Mouse (Mus musculus) gastrocnemius, postnatal 14 days (tissue): Measurements from ENCODE around the gene Clp1. TPM values are rescaled to one million over a fixed set of nuclear protein-coding genes. Genes with fewer than 3 reads are reported as not detected.

Experiments
- microRNA-seq, 2 experiments: library from miRNA; unstranded; fragments of <30 nt; microRNA quantifications; one replicate each; pipeline ENCODE4 v1.2.0; 2021
- total RNA-seq, 2 experiments: library from RNA; stranded (reverse); gene quantifications; 2 replicates each; pipeline ENCODE4 v1.2.3; 2021

Gene Clp1
- total RNA-seq, 2 experiments from 2014 or later: 4.1 to 4.9 TPM

Small RNAs within 50 kb of the gene (microRNA-seq; reads per million reads assigned to microRNA genes)
- gene Mir130a: 3,570 to 4,823 reads per million in 2 experiments

Other genes with a start within 250 kb of the Clp1 start
- gene Ctnnd1, start 76.6 kb downstream of the Clp1 start, total RNA-seq: 10 to 100 TPM; 46.4 to 49.7 TPM
- gene Btbd18, start 68.3 kb downstream of the Clp1 start, total RNA-seq: not detected
- gene Selenoh, start 56.6 kb downstream of the Clp1 start, total RNA-seq: 10 to 100 TPM; 13.3 to 15.6 TPM
- not detected for gene Gm28635, start 49.3 kb downstream of the Clp1 start, total RNA-seq
- 1 to 10 TPM; 7.4 to 9.9 TPM for gene Med19, start 48.9 kb downstream of the Clp1 start, total RNA-seq
- 10 to 100 TPM; 45.5 to 52.3 TPM for gene Tmx2, start 48.2 kb downstream of the Clp1 start, total RNA-seq
- 10 to 100 TPM; 41.3 to 45.1 TPM for gene Zdhhc5, start 12.2 kb downstream of the Clp1 start, total RNA-seq
- 1 to 10 TPM in 1 of 2 experiments, under 1 TPM in 1; 0.73 to 1.0 TPM for gene Ypel4, start 6.7 kb upstream of the Clp1 start, total RNA-seq
- 1 to 10 TPM in 1 of 2 experiments, under 1 TPM in 1; 0.66 to 1.0 TPM for gene Gm19426, start 16.3 kb upstream of the Clp1 start, total RNA-seq
- gene Serping1, start 48.1 kb upstream of the Clp1 start, total RNA-seq: 10 to 100 TPM; 55.0 to 72.1 TPM
- gene Ube2l6, start 71.5 kb upstream of the Clp1 start, total RNA-seq: 1 to 10 TPM; 6.1 to 7.0 TPM
- 100 to 1,000 TPM in 1 of 2 experiments, 10 to 100 TPM in 1; 95.9 to 120 TPM for gene Smtnl1, start 95.3 kb upstream of the Clp1 start, total RNA-seq
- 10 to 100 TPM; 45.7 to 46.0 TPM for gene Timm10, start 99.6 kb upstream of the Clp1 start, total RNA-seq
- gene Slc43a1, start 111.5 kb upstream of the Clp1 start, total RNA-seq: 10 to 100 TPM in 1 of 2 experiments, 1 to 10 TPM in 1; 6.2 to 16.1 TPM
- under 1 TPM; 0.55 to 0.64 TPM for gene Rtn4rl2, start 159.4 kb upstream of the Clp1 start, total RNA-seq
- 10 to 100 TPM; 22.4 to 43.2 TPM for gene Slc43a3, start 209.2 kb upstream of the Clp1 start, total RNA-seq